Mouse (Mus musculus) lung, adult 2 months (tissue): ENCODE data around the gene Srgap2.

Experiments
- CTCF ChIP-seq: fragments of 200-500 bp; IDR thresholded peaks from 2 replicates; pipeline ENCODE4 v1.5.1; 2011; ENCODE audit warnings: mild to moderate bottlenecking, low read length, control low read depth; ENCODE audit not compliant: insufficient read depth
- POLR2A ChIP-seq: fragments of 200-500 bp; IDR thresholded peaks from 2 replicates; pipeline ENCODE4 v1.6.1; 2011; ENCODE audit warnings: low read depth, mild to moderate bottlenecking, control low read depth, low read length, borderline replicate concordance; ENCODE audit errors: extremely low read depth

- TF ChIP-seq CTCF (no peak), POLR2A (no peak)
Measured at GRCm38 (mm10) chr1:131573721-131574120, 46.6 kb upstream of the Srgap2 start.
